Mouse (Mus musculus) lung, embryonic 14.5 days (tissue): ENCODE data around the gene Glis3. TPM values are rescaled to one million over a fixed set of nuclear protein-coding genes. Genes with fewer than 3 reads are reported as not detected.

ENCODE experiments used
- ATAC-seq: fragments of 200-750 bp; cut with Nextera tagmentation; 2 replicates; pipeline ENCODE4 v1.8.0; 2017; ENCODE audit warnings: mild to moderate bottlenecking, moderate TSS enrichment, moderate library complexity; ENCODE audit not compliant: insufficient read depth
- DNase-seq: peaks from one replicate; pipeline ENCODE4 v3.0.0-alpha.2; 2015
- H3K27ac ChIP-seq: fragments of 300-500 bp; sonication (generic); 2 replicates; pipeline ENCODE4 v1.5.1; 2014; ENCODE audit warnings: low read depth, mild to moderate bottlenecking, moderate library complexity
- H3K27me3 ChIP-seq: fragments of 300-500 bp; sonication (generic); 2 replicates; pipeline ENCODE4 v1.6.1; 2014; ENCODE audit warnings: low read length, control low read depth; ENCODE audit not compliant: insufficient read depth
- H3K36me3 ChIP-seq: fragments of 300-500 bp; sonication (generic); 2 replicates; pipeline ENCODE4 v1.6.1; 2014; ENCODE audit warnings: control low read depth; ENCODE audit not compliant: insufficient read depth
- H3K4me1 ChIP-seq: fragments of 300-500 bp; sonication (generic); 2 replicates; pipeline ENCODE4 v1.6.1; 2014; ENCODE audit warnings: antibody characterized with exemption, control low read depth; ENCODE audit not compliant: insufficient read depth
- H3K4me2 ChIP-seq: fragments of 300-500 bp; sonication (generic); 2 replicates; pipeline ENCODE4 v1.6.1; 2014; ENCODE audit warnings: mild to moderate bottlenecking
- H3K4me3 ChIP-seq: fragments of 300-500 bp; sonication (generic); 2 replicates; pipeline ENCODE4 v1.5.1; 2014; ENCODE audit warnings: low read depth, low read length
- H3K9ac ChIP-seq: fragments of 300-500 bp; sonication (generic); 2 replicates; pipeline ENCODE4 v1.6.1; 2014
- H3K9me3 ChIP-seq: fragments of 300-500 bp; sonication (generic); 2 replicates; pipeline ENCODE4 v1.6.1; 2016; ENCODE audit warnings: low read depth, low read length, control low read depth
- CTCF ChIP-seq: IDR thresholded peaks from 2 replicates; pipeline ENCODE4 v1.5.1; 2016; ENCODE audit warnings: antibody characterized with exemption, low read depth
- WGBS: fragments of 180-500 bp; shearing (Covaris S2); extraction: QIAGEN DNeasy Blood & Tissue Kit; methylation state at CpG from one replicate; pipeline ENCODE4 v1.1.7; 2014; 5-methylcytosine and 5-hydroxymethylcytosine counted together
- polyA plus RNA-seq: library from polyadenylated mRNA; unstranded; fragments of >200 nt; fragmentation: Nextera tagmentation; extraction: Ambion mirVana; gene quantifications from 2 replicates; pipeline ENCODE4 v1.2.1, GENCODE M21; 2014

The Glis3 gene
- polyA plus RNA-seq, 1 experiment from 2014 or later, result 4.7 TPM

- no peak for TF ChIP-seq CTCF
- no peak overlapping the region for H3K9ac ChIP-seq
- 81% methylated on average over 8 of the region's 8 CpGs for WGBS
- H3K36me3 ChIP-seq, result no peaks in the 10 kb centered on the region
- no peak overlapping the region for H3K27ac ChIP-seq
- ATAC-seq, result no peak
- no peaks in the 10 kb centered on the region for H3K4me1 ChIP-seq
- DNase-seq, result no peak
- H3K4me2 ChIP-seq, result no peak overlapping the region
- H3K27me3 ChIP-seq, result no peaks in the 10 kb centered on the region
- H3K9me3 ChIP-seq, result no peaks in the 10 kb centered on the region
- H3K4me3 ChIP-seq, result no peak overlapping the region
Measured at GRCm38 (mm10) chr19:28493605-28494260, 186.1 kb downstream of the Glis3 start.

GRCm38 (mm10) chr19:28478055-28478454 lies 201.8 kb downstream of the Glis3 start:
- no peak for DNase-seq
- no peak overlapping the region for H3K4me3 ChIP-seq
- ATAC-seq, result no peak
- no peak overlapping the region for H3K9ac ChIP-seq
- H3K27me3 ChIP-seq, result no peaks in the 10 kb centered on the region
- H3K36me3 ChIP-seq, result no peaks in the 10 kb centered on the region
- WGBS, result 73% methylated on average over 6 of the region's 6 CpGs
- TF ChIP-seq CTCF, result no peak
- no peak overlapping the region for H3K4me2 ChIP-seq
- no peak overlapping the region for H3K27ac ChIP-seq
- no peaks in the 10 kb centered on the region for H3K9me3 ChIP-seq
- no peaks in the 10 kb centered on the region for H3K4me1 ChIP-seq

GRCm38 (mm10) chr19:28477326-28477863 lies 202.5 kb downstream of the Glis3 start:
- Histone ChIP-seq H3K4me1 (no peaks in the 10 kb centered on the region), H3K4me3 (no peak overlapping the region), H3K9ac (no peak overlapping the region), H3K27me3 (no peaks in the 10 kb centered on the region), H3K36me3 (no peaks in the 10 kb centered on the region), H3K4me2 (no peak overlapping the region), H3K27ac (no peak overlapping the region), H3K9me3 (no peaks in the 10 kb centered on the region)
- no peak for TF ChIP-seq CTCF
- 40% methylated on average over 6 of the region's 6 CpGs for WGBS
- no peak for DNase-seq
- no peak for ATAC-seq

- TF ChIP-seq CTCF, result no peak
- WGBS, result 70% methylated on average over 5 of the region's 5 CpGs
- no peak for DNase-seq
Measured at GRCm38 (mm10) chr19:28473621-28474020, 206.3 kb downstream of the Glis3 start.

GRCm38 (mm10) chr19:28471144-28471543 lies 208.7 kb downstream of the Glis3 start:
- DNase-seq, result no peak
- 76% methylated on average over 6 of the region's 8 CpGs for WGBS
- Histone ChIP-seq H3K4me2 (no peak overlapping the region), H3K27ac (no peak overlapping the region), H3K27me3 (no peaks in the 10 kb centered on the region), H3K4me1 (no peaks in the 10 kb centered on the region), H3K9me3 (no peaks in the 10 kb centered on the region), H3K9ac (no peak overlapping the region), H3K36me3 (no peaks in the 10 kb centered on the region), H3K4me3 (no peak overlapping the region)
- TF ChIP-seq CTCF, result no peak
- no peak for ATAC-seq

More at GRCm38 (mm10) chr19:28473621-28474020, 206.3 kb downstream of the Glis3 start:
- no peaks in the 10 kb centered on the region for H3K27me3 ChIP-seq
- no peak overlapping the region for H3K9ac ChIP-seq
- no peak for ATAC-seq
- no peaks in the 10 kb centered on the region for H3K4me1 ChIP-seq
- H3K9me3 ChIP-seq, result no peaks in the 10 kb centered on the region
- no peak overlapping the region for H3K27ac ChIP-seq
- H3K4me2 ChIP-seq, result no peak overlapping the region
- no peaks in the 10 kb centered on the region for H3K36me3 ChIP-seq
- H3K4me3 ChIP-seq, result no peak overlapping the region

GRCm38 (mm10) chr19:28465779-28466178 lies 214.1 kb downstream of the Glis3 start:
- ATAC-seq, result no peak
- Histone ChIP-seq H3K9me3 (no peaks in the 10 kb centered on the region), H3K36me3 (no peaks in the 10 kb centered on the region), H3K4me3 (no peak overlapping the region), H3K4me1 (no peaks in the 10 kb centered on the region), H3K9ac (no peak overlapping the region), H3K4me2 (no peak overlapping the region), H3K27me3 (no peaks in the 10 kb centered on the region), H3K27ac (no peak overlapping the region)
- no peak for TF ChIP-seq CTCF
- no peak for DNase-seq
- WGBS, result 59% methylated on average over 5 of the region's 5 CpGs

GRCm38 (mm10) chr19:28454331-28454730 lies 225.5 kb downstream of the Glis3 start:
- WGBS, result 62% methylated on average over 8 of the region's 8 CpGs
- H3K27ac ChIP-seq, result no peak overlapping the region
- ATAC-seq (no peak), DNase-seq (no peak)
- no peaks in the 10 kb centered on the region for H3K4me1 ChIP-seq
- no peak overlapping the region for H3K4me3 ChIP-seq
- H3K4me2 ChIP-seq, result no peak overlapping the region
- H3K36me3 ChIP-seq, result no peaks in the 10 kb centered on the region
- H3K27me3 ChIP-seq, result no peaks in the 10 kb centered on the region
- H3K9ac ChIP-seq, result no peak overlapping the region
- no peaks in the 10 kb centered on the region for H3K9me3 ChIP-seq
- no peak for TF ChIP-seq CTCF
